Mouse (Mus musculus) brown adipose tissue, adult 24 weeks (tissue): ENCODE results near the gene Olfr465-ps1. TPM values are rescaled to one million over a fixed set of nuclear protein-coding genes. Genes with fewer than 3 reads are reported as not detected.

Experiments used
- H3K27ac ChIP-seq: fragments of 200-500 bp; replicated peaks from 2 replicates; pipeline ENCODE4 v1.5.1; 2012; ENCODE audit warnings: low read depth, mild to moderate bottlenecking, low read length
- H3K4me1 ChIP-seq: fragments of 200-500 bp; 2 replicates; pipeline ENCODE4 v1.6.1; 2012; ENCODE audit warnings: low read length, mixed read lengths; ENCODE audit not compliant: control insufficient read depth, insufficient read depth, insufficient read length
- H3K4me3 ChIP-seq: fragments of 200-500 bp; 2 replicates; pipeline ENCODE4 v1.5.1; 2012; ENCODE audit warnings: low read depth, mild to moderate bottlenecking, low read length, moderate library complexity; ENCODE audit not compliant: insufficient read depth
- polyA plus RNA-seq: library from polyadenylated mRNA; stranded (reverse); fragments of >200 nt; gene quantifications from 2 replicates; pipeline ENCODE4 v1.2.4, GENCODE M21; 2012; ENCODE audit not compliant: missing spikeins, insufficient read depth, insufficient read length

Olfr465-ps1 gene
- polyA plus RNA-seq, 1 experiment = not detected

GRCm38 (mm10) chr13:65176472-65177091, 38.7 kb downstream of the Olfr465-ps1 start:
- Histone ChIP-seq H3K27ac (no peak overlapping the region), H3K4me3 (no peak overlapping the region), H3K4me1 (no peaks in the 10 kb centered on the region)

Other genes starting within 250 kb of the Olfr465-ps1 start
- not detected in 2 replicates for gene Cntnap3, start 234.1 kb upstream of the Olfr465-ps1 start, polyA plus RNA-seq
- not detected in 2 replicates for gene Spata31, start 220.7 kb upstream of the Olfr465-ps1 start, polyA plus RNA-seq
- not detected in 2 replicates for gene Spata31d1c, start 105.0 kb upstream of the Olfr465-ps1 start, polyA plus RNA-seq
- gene Prss47, start 85.3 kb upstream of the Olfr465-ps1 start, polyA plus RNA-seq = not detected in 2 replicates
- 21.2 and 24.6 TPM in 2 replicates for gene Mfsd14b, start 25.1 kb upstream of the Olfr465-ps1 start, polyA plus RNA-seq
- gene Olfr466, start 12.2 kb downstream of the Olfr465-ps1 start, polyA plus RNA-seq = not detected in 2 replicates
- not detected in 2 replicates for gene Nlrp4f, start 67.9 kb downstream of the Olfr465-ps1 start, polyA plus RNA-seq
- not detected in 2 replicates for gene Gm10775, start 121.5 kb downstream of the Olfr465-ps1 start, polyA plus RNA-seq
- gene Zfp369, start 140.7 kb downstream of the Olfr465-ps1 start, polyA plus RNA-seq = 6.2 and 9.6 TPM in 2 replicates